Mouse (Mus musculus): ENCODE measurements around the gene Sebox. TPM values are rescaled to one million over a fixed set of nuclear protein-coding genes. Genes with fewer than 3 reads are reported as not detected.

Sebox gene
- polyA plus RNA-seq, 1 experiment from 2014 or later, result not detected

DNA sequence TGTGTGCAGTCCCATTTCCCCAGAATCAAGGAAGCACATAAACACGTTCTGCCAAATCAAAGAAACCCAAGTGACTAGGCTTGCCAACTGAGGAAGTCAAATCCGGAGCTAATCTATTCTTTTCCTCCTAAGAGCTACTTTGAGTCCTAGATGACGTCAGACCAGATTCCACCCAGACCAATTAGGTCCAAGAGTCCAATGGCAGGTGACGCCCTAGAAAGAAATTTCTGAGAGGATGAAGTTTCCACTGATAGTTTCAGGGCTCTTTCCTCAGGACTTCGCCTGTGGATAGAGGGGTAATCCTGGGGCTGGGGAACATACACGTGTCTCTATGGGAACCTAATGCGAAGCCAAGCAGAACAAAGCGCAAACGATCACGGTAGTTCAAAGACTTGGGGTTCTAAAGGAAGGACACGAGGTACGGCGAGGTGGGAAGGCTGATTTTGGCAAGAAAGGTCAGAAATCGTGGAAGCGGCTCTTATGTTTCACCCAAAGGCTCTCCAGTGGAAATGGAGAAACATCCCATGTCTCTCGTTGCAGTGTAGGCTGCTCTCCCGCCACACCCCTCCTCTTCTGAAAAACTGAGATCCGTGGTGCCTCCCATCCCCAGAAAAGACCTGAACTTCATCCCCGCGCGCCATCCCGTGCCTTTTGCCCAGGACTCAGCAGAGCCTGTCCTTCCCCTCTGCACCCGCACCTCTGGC is 32.3 kb downstream of the Sebox start:
- ATAC-seq (replicated peaks; ENCODE audit: low FRiP score) (peak; percentile 10), DNase-seq (ENCODE audit: low spot score) (no peak)
- H3K4me1 ChIP-seq (replicated peaks; ENCODE audit: control insufficient read depth, insufficient read depth, low read length), result peaks cover 4% of the 10 kb centered on the region
- H3K4me2 ChIP-seq (ENCODE audit: low read depth, low read length, severe bottlenecking), result peak overlapping the region; percentile 51
- peak overlapping the region; percentile 87 for H3K9ac ChIP-seq (ENCODE audit: low read length)
- no peaks in the 10 kb centered on the region for H3K27me3 ChIP-seq (ENCODE audit: control insufficient read depth, insufficient read depth, low read length)
- H3K4me3 ChIP-seq (ENCODE audit: low read depth, low read length), result peak overlapping the region; percentile 76
- no peaks in the 10 kb centered on the region for H3K9me3 ChIP-seq (ENCODE audit: control insufficient read depth, low read length)
- peak overlapping the region; percentile 85 for H3K27ac ChIP-seq (ENCODE audit: low read depth, low read length)
- under 1% methylated on average over 23 of the region's 23 CpGs for WGBS
- H3K36me3 ChIP-seq (ENCODE audit: control insufficient read depth, insufficient read depth, low read length), result no peaks in the 10 kb centered on the region; the same call in 1 of the 2 replicates

DNA sequence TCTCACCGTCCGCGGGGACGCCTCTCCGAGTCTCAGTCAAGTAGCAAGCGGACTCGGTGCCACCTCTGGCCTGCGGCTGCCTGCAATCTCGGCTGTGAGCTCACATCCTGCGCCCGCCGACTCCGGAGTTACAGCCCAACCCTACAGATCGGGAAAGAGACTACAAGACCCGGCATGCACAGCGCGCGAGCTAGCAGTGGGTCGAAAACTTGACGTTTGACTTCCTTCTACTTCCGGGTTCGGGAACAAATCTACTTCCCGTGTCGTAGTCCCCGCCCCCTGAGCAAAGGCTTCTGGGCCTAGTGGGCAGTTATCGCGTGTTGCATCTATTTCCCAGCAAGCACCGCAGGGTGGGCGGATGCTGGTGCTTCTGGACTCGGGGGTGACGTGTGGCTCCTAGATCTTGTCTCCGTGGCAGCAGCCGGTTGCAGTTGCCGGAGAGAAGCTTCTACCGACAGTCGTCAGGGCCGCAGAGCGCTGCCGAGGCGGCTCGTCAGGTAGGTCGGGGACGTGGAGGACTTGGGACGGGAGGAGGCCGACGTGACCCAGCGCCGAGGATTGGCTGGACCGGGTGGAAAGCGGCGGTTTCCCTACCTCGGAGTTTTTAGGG is 32.9 kb downstream of the Sebox start, which contains the start of the genes Tnfaip1 and Ift20:
Gene Tnfaip1, minus strand, starts transcription at position 253 of the 610 bp plus-strand sequence.
Gene Ift20, plus strand, starts transcription at position 282 of the 610 bp plus-strand sequence.
- DNase-seq (ENCODE audit: low spot score), result peak; percentile 98
- peak; percentile 97 for ATAC-seq (replicated peaks; ENCODE audit: low FRiP score)
- H3K9me3 ChIP-seq (ENCODE audit: control insufficient read depth, low read length), result no peaks in the 10 kb centered on the region
- H3K27ac ChIP-seq (ENCODE audit: low read depth, low read length), result peak within 1 kb of the TSS; percentile 85
- under 1% methylated on average over 52 of the region's 52 CpGs for WGBS
- H3K4me2 ChIP-seq (ENCODE audit: low read depth, low read length, severe bottlenecking), result peak within 1 kb of the TSS; percentile 90
- H3K36me3 ChIP-seq (ENCODE audit: control insufficient read depth, insufficient read depth, low read length), result no peaks in the 10 kb centered on the region; the same call in 1 of the 2 replicates
- peak within 1 kb of the TSS; percentile 76 for H3K4me3 ChIP-seq (ENCODE audit: low read depth, low read length)
- H3K27me3 ChIP-seq (ENCODE audit: control insufficient read depth, insufficient read depth, low read length), result no peaks in the 10 kb centered on the region
- peak within 1 kb of the TSS; percentile 87 for H3K9ac ChIP-seq (ENCODE audit: low read length)
- H3K4me1 ChIP-seq (replicated peaks; ENCODE audit: control insufficient read depth, insufficient read depth, low read length), result peaks cover 4% of the 10 kb centered on the region

DNA sequence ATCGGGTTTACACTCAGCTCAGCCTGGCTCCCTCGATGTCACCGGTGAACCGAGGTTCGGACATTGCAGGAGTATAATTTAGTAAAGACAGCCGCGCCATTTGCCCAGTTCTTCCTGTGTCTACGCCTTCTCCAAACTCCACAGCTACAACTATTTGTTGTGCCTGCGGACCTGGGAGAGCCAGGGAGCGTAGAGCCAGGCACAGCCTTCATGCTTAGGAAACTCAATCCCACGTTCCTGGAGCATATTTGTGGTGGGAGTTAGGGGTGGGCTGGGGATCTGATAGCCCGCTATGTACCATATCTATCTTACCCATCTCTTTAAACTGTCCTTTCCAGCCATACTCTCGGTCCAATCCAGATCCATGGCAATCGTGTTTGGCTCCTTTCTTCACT is 33.4 kb downstream of the Sebox start:
- Histone ChIP-seq H3K4me1 (replicated peaks; ENCODE audit: control insufficient read depth, insufficient read depth, low read length) (peaks cover 4% of the 10 kb centered on the region), H3K9me3 (ENCODE audit: control insufficient read depth, low read length) (no peaks in the 10 kb centered on the region), H3K9ac (ENCODE audit: low read length) (peak overlapping the region; percentile 78), H3K4me3 (ENCODE audit: low read depth, low read length) (peak overlapping the region; percentile 76), H3K36me3 (ENCODE audit: control insufficient read depth, insufficient read depth, low read length) (no peaks in the 10 kb centered on the region; the same call in 1 of the 2 replicates), H3K4me2 (ENCODE audit: low read depth, low read length, severe bottlenecking) (peak overlapping the region; percentile 90), H3K27ac (ENCODE audit: low read depth, low read length) (peak overlapping the region; percentile 50; the same call in 1 of the 2 replicates), H3K27me3 (ENCODE audit: control insufficient read depth, insufficient read depth, low read length) (no peaks in the 10 kb centered on the region)
- DNase-seq (ENCODE audit: low spot score) (no peak), ATAC-seq (replicated peaks; ENCODE audit: low FRiP score) (0 out of 2 replicates have a peak, but pooled peaks have one; percentile 3)
- WGBS, result 5% methylated on average over 14 of the region's 14 CpGs

DNA sequence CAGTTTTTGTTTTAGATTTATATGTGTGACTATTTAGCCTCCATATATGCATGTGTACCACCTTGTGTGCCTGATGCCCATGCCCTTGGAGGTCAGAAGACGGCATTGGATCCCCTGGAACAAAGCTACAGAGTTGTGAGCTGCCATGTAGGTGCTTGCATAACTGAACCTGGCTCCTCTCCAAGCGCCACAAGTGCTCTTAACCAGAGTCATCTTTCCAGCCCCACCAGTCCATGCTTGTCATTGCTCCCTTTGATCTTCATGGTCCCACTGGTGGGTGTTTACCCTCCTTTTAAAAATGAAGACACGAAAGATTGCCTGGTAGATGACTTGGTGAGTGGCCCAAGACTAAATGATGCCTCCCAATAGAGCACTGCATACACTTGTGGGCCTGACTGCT is 37.1 kb downstream of the Sebox start:
- no peak for ATAC-seq (replicated peaks; ENCODE audit: low FRiP score)
- DNase-seq (ENCODE audit: low spot score), result no peak
- WGBS, result 82% methylated on average over 3 of the region's 3 CpGs
- no peaks in the 10 kb centered on the region for H3K9me3 ChIP-seq (ENCODE audit: control insufficient read depth, low read length)
- no peak overlapping the region for H3K4me2 ChIP-seq (ENCODE audit: low read depth, low read length, severe bottlenecking)
- H3K4me3 ChIP-seq (ENCODE audit: low read depth, low read length), result no peak overlapping the region
- H3K27ac ChIP-seq (ENCODE audit: low read depth, low read length), result no peak overlapping the region
- H3K4me1 ChIP-seq (replicated peaks; ENCODE audit: control insufficient read depth, insufficient read depth, low read length), result peaks cover 4% of the 10 kb centered on the region
- H3K36me3 ChIP-seq (ENCODE audit: control insufficient read depth, insufficient read depth, low read length), result no peaks in the 10 kb centered on the region
- H3K9ac ChIP-seq (ENCODE audit: low read length), result no peak overlapping the region
- H3K27me3 ChIP-seq (ENCODE audit: control insufficient read depth, insufficient read depth, low read length), result no peaks in the 10 kb centered on the region

DNA sequence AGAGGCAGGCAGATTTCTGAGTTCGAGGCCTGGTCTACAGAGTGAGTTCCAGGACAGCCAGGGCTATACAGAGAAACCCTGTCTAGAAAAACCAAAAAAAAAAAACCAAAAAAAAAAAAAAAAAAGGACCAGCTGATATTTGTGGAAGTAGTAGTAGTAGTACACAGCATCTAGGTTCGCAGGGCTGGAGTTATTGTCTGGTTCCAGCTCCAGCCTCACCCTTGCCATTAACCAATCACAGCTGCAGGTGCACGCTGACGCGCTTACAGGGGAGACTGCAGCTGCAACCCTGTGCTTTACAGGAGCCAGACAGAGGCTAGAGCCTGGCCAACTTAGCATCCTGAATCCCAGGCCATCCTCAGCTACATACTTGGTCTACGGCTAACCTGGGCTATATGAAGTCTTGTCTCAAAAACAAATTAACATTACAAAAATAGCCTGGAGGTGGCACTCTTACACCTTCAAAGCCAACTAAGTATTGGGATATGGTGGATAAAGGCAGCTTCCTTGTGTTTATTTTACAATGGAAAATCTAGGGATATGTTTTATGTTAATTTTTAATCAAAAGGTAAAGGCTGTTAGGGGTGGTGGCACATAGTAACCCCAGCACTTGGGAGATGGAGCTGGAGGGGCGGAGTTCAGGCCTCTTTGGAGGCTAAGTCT is 41.3 kb downstream of the Sebox start:
- 94% methylated on average over 7 of the region's 7 CpGs for WGBS
- no peaks in the 10 kb centered on the region for H3K36me3 ChIP-seq (ENCODE audit: control insufficient read depth, insufficient read depth, low read length)

DNA sequence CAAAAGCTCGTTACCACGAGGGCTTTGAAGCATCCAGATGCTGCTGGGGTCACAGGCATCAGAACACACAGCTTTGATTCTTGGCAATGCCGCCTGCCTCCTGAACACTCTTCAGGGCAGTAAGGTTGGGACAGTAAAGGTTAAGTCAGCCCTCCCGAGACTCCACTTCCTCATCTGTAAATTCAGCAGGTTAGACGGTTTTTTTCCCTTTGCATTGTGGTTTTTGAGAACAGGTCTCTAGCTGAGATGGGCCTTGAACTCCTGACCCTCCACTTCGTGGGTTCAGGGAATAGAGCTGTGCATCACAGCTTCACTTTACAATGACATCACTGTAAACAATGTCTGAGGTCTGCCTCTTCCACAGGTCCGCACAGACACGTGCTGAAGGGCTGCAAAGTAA is 41.9 kb downstream of the Sebox start:
- H3K4me1 ChIP-seq (replicated peaks; ENCODE audit: control insufficient read depth, insufficient read depth, low read length), result no peaks in the 10 kb centered on the region; the same call in 1 of the 2 replicates
- WGBS, result 81% methylated on average over 8 of the region's 8 CpGs
- no peaks in the 10 kb centered on the region for H3K27me3 ChIP-seq (ENCODE audit: control insufficient read depth, insufficient read depth, low read length)
- no peak overlapping the region for H3K9ac ChIP-seq (ENCODE audit: low read length)
- H3K4me2 ChIP-seq (ENCODE audit: low read depth, low read length, severe bottlenecking), result no peak overlapping the region
- no peak for ATAC-seq (replicated peaks; ENCODE audit: low FRiP score)
- H3K36me3 ChIP-seq (ENCODE audit: control insufficient read depth, insufficient read depth, low read length), result no peaks in the 10 kb centered on the region
- no peaks in the 10 kb centered on the region for H3K9me3 ChIP-seq (ENCODE audit: control insufficient read depth, low read length)
- no peak overlapping the region for H3K27ac ChIP-seq (ENCODE audit: low read depth, low read length)
- no peak for DNase-seq (ENCODE audit: low spot score)
- H3K4me3 ChIP-seq (ENCODE audit: low read depth, low read length), result no peak overlapping the region

More for the DNA sequence above, 41.3 kb downstream of the Sebox start:
- H3K27me3 ChIP-seq (ENCODE audit: control insufficient read depth, insufficient read depth, low read length), result no peaks in the 10 kb centered on the region
- H3K9ac ChIP-seq (ENCODE audit: low read length), result no peak overlapping the region
- DNase-seq (ENCODE audit: low spot score), result no peak
- no peak overlapping the region for H3K4me2 ChIP-seq (ENCODE audit: low read depth, low read length, severe bottlenecking)
- H3K9me3 ChIP-seq (ENCODE audit: control insufficient read depth, low read length), result no peaks in the 10 kb centered on the region
- ATAC-seq (replicated peaks; ENCODE audit: low FRiP score), result no peak
- H3K4me3 ChIP-seq (ENCODE audit: low read depth, low read length), result no peak overlapping the region
- no peaks in the 10 kb centered on the region; the same call in 1 of the 2 replicates for H3K4me1 ChIP-seq (replicated peaks; ENCODE audit: control insufficient read depth, insufficient read depth, low read length)
- no peak overlapping the region for H3K27ac ChIP-seq (ENCODE audit: low read depth, low read length)

DNA sequence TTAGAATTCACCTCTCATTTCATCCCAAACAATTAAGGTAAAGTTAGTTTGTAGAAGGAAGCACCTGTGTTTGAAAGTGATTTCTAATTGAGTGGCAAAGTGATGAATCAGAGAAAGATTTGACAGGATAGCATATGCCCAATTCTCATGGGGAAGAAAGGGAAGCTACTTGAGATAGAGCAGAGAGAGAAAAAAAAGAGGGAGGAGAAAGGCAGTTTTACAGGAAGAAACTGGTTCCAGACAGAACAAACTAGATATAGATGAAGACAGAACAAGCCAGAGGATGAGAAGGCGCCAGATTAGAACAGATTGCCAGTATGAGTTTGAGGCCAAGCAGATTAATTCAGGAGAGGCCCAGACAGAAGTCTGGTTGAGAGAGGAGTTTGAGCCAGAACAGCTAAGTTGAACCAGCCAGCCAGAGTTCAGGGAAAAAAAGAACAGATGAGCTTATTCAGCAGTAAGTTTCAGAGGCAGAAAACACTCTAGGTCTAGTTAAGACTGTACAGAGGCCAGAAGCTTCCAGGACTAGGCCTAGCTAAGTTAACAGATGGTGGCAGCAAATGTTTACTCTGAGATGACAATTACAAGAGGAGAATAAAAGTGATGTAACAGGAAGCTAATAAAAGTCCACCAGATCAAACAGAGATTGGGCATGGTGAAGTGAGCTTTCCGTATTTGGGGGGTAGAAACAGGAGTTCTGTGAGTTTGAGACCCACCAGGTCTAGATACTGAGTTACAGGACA is 44.6 kb downstream of the Sebox start:
- Histone ChIP-seq H3K4me1 (replicated peaks; ENCODE audit: control insufficient read depth, insufficient read depth, low read length) (peaks cover 3% of the 10 kb centered on the region; the same call in 1 of the 2 replicates), H3K9me3 (ENCODE audit: control insufficient read depth, low read length) (no peaks in the 10 kb centered on the region), H3K9ac (ENCODE audit: low read length) (no peak overlapping the region; the same call in 1 of the 2 replicates), H3K27me3 (ENCODE audit: control insufficient read depth, insufficient read depth, low read length) (no peaks in the 10 kb centered on the region), H3K4me3 (ENCODE audit: low read depth, low read length) (no peak overlapping the region), H3K36me3 (ENCODE audit: control insufficient read depth, insufficient read depth, low read length) (no peaks in the 10 kb centered on the region), H3K27ac (ENCODE audit: low read depth, low read length) (no peak overlapping the region), H3K4me2 (ENCODE audit: low read depth, low read length, severe bottlenecking) (no peak overlapping the region)
- 84% methylated on average over 2 of the region's 2 CpGs for WGBS
- no peak for DNase-seq (ENCODE audit: low spot score)
- ATAC-seq (replicated peaks; ENCODE audit: low FRiP score), result no peak

DNA sequence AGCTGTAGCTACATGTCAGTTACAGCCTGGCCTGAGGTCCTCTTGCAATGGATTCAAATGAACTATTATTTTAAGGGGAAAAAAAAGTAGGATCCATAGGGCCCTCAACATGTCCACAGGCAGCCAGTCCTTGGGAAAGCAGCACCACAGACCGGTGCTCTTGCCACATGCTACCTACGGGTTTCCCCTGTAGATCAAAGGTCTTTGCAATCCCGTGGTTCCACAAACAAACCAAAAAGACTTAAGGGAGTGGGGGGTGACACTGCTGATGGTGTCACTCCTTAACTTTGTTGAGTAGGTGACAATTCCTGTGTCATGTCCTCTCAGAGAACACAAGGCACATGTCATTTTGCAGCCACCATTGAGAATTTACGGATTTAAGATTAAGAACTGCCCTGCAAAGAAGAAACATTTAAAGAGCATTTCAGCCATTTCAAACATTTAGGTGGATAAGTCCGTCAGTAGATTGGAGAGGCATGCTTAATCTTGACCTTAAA is 46.3 kb downstream of the Sebox start:
- no peak overlapping the region for H3K27ac ChIP-seq (ENCODE audit: low read depth, low read length)
- H3K36me3 ChIP-seq (ENCODE audit: control insufficient read depth, insufficient read depth, low read length), result no peaks in the 10 kb centered on the region
- ATAC-seq (replicated peaks; ENCODE audit: low FRiP score), result no peak
- 16% methylated on average over 5 of the region's 5 CpGs for WGBS
- no peaks in the 10 kb centered on the region for H3K27me3 ChIP-seq (ENCODE audit: control insufficient read depth, insufficient read depth, low read length)
- H3K4me1 ChIP-seq (replicated peaks; ENCODE audit: control insufficient read depth, insufficient read depth, low read length), result peaks cover 3% of the 10 kb centered on the region; the same call in 1 of the 2 replicates
- H3K4me2 ChIP-seq (ENCODE audit: low read depth, low read length, severe bottlenecking), result peak overlapping the region; percentile 79
- peak overlapping the region; percentile 53 for H3K4me3 ChIP-seq (ENCODE audit: low read depth, low read length)
- no peaks in the 10 kb centered on the region for H3K9me3 ChIP-seq (ENCODE audit: control insufficient read depth, low read length)
- no peak for DNase-seq (ENCODE audit: low spot score)
- H3K9ac ChIP-seq (ENCODE audit: low read length), result peak overlapping the region; percentile 82
